Comparison of ENCODE assay signal across 9 mouse cellular contexts in the genomic region with DNA sequence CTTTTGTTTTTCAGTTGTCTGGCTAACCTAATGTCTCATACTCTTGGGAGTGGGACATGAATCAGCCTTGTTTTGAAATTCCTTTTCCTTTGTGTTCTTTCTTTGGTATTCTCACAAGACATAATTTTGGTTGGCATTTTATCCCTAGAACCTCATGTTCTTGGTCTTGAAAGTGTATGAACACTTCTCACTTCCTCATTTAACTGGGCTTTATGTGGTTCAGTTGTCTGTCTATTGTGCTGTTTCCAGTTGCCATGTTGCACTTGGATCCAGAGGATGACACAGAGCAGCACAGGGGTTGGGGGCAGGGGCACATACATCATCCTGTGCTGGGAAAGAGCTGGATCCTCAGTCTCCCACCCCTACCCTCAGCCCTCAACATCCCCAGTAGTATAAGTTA. TPM values are rescaled to one million over a fixed set of nuclear protein-coding genes. Genes with fewer than 3 reads are reported as not detected.
A peak's percentile ranks its signal among the peaks of the same experiment; 100 is the strongest.
DNase-seq lines count a peak whose midpoint lies in the region; ATAC-seq and TF ChIP-seq lines count a peak whose summit lies in the region.
"Had no signal": no experiment of that assay in that cellular context is flagged by ENCODE, and none has a peak within 500 bp of the region (broad histone marks: within the 10 kb centered on the region; RNA-seq: fewer than 3 reads in every experiment).

No protein-coding gene starts in this region.

- H3K27me3 ChIP-seq in kidney, embryonic 14.5 days (ENCODE audit: control insufficient read depth, insufficient read depth, low read length), result no peaks in the 10 kb centered on the region
- no peaks in the 10 kb centered on the region for H3K27me3 ChIP-seq in kidney, adult 2 months (replicated peaks; ENCODE audit: control insufficient read depth, insufficient read depth, low read length)
- peaks cover 19% of the 10 kb centered on the region for H3K27me3 ChIP-seq in hindbrain, embryonic 10.5 days (ENCODE audit: insufficient read depth, poor library complexity, severe bottlenecking)
- peaks cover 6% of the 10 kb centered on the region; the same call in 1 of the 2 replicates for H3K27me3 ChIP-seq in midbrain, embryonic 12.5 days
- H3K27me3 ChIP-seq in thymus, adult 2 months (ENCODE audit: control insufficient read depth, insufficient read depth, low read length), result no peaks in the 10 kb centered on the region
- H3K27me3 ChIP-seq: Patski had no signal

- no peak for TF ChIP-seq CTCF in kidney, adult 2 months (conservative IDR thresholded peaks at IDR 0.05; ENCODE audit: insufficient read depth, insufficient read length, low read depth, low read length)
- TF ChIP-seq CTCF in bone marrow, adult 2 months (IDR thresholded peaks at IDR 0.05; ENCODE audit: control insufficient read depth, insufficient read depth, low read length), result no peak
- no peak for TF ChIP-seq CTCF in thymus, adult 2 months (IDR thresholded peaks at IDR 0.05; ENCODE audit: borderline replicate concordance, control insufficient read depth, extremely low read depth, insufficient read depth, low read length, poor library complexity)

- H3K27ac ChIP-seq in kidney, embryonic 14.5 days (ENCODE audit: low read depth, low read length), result 0 out of 2 replicates have a peak overlapping the region, but pooled peaks have one; percentile 18
- no peak overlapping the region for H3K27ac ChIP-seq in kidney, adult 2 months (ENCODE audit: insufficient read depth, low read depth, low read length)
- peak overlapping the region; percentile 5; the same call in 1 of the 2 replicates for H3K27ac ChIP-seq in bone marrow, adult 2 months (ENCODE audit: control insufficient read depth, insufficient read depth, low read depth, low read length, poor library complexity)
- H3K27ac ChIP-seq in hindbrain, embryonic 10.5 days, result peak overlapping the region; percentile 92
- 0 out of 2 replicates have a peak overlapping the region, but pooled peaks have one; percentile 96 for H3K27ac ChIP-seq in midbrain, embryonic 12.5 days (replicated peaks)
- no peak overlapping the region for H3K27ac ChIP-seq in thymus, adult 2 months (ENCODE audit: control insufficient read depth, insufficient read depth, low read length)

- H3K9ac ChIP-seq in kidney, embryonic 14.5 days (ENCODE audit: low read depth, low read length), result no peak overlapping the region
- peak overlapping the region; percentile 17; the same call in 1 of the 2 replicates for H3K9ac ChIP-seq in midbrain, embryonic 12.5 days (replicated peaks)

- no peak for TF ChIP-seq POLR2A in kidney, adult 2 months (IDR thresholded peaks at IDR 0.05; ENCODE audit: low read depth, low read length)
- TF ChIP-seq POLR2A in bone marrow, adult 2 months (IDR thresholded peaks at IDR 0.05; ENCODE audit: borderline replicate concordance, control insufficient read depth, low read depth, low read length), result no peak
- TF ChIP-seq POLR2A in thymus, adult 2 months (IDR thresholded peaks at IDR 0.05; ENCODE audit: control insufficient read depth, extremely low read depth, insufficient read depth, low read length, poor library complexity), result no peak

- no peak overlapping the region for H3K4me3 ChIP-seq in kidney, embryonic 14.5 days (ENCODE audit: low read length)
- no peak overlapping the region for H3K4me3 ChIP-seq in kidney, adult 2 months (ENCODE audit: insufficient read depth, low read depth, low read length)
- H3K4me3 ChIP-seq in bone marrow, adult 2 months (replicated peaks; ENCODE audit: control insufficient read depth, low read depth, low read length), result peak overlapping the region; percentile 6
- peak overlapping the region; percentile 74 for H3K4me3 ChIP-seq in hindbrain, embryonic 10.5 days
- H3K4me3 ChIP-seq in midbrain, embryonic 12.5 days, result peak overlapping the region; percentile 64
- H3K4me3 ChIP-seq in thymus, adult 2 months (ENCODE audit: control insufficient read depth, insufficient read depth, low read length), result no peak overlapping the region

- H3K36me3 ChIP-seq in kidney, embryonic 14.5 days (ENCODE audit: control insufficient read depth, insufficient read depth, low read length), result no peaks in the 10 kb centered on the region
- H3K36me3 ChIP-seq in kidney, adult 2 months (ENCODE audit: control insufficient read depth, insufficient read depth, low read length), result no peaks in the 10 kb centered on the region
- peaks cover 20% of the 10 kb centered on the region for H3K36me3 ChIP-seq in hindbrain, embryonic 10.5 days
- no peaks in the 10 kb centered on the region for H3K36me3 ChIP-seq in midbrain, embryonic 12.5 days
- no peaks in the 10 kb centered on the region; the same call in 1 of the 2 replicates for H3K36me3 ChIP-seq in thymus, adult 2 months (ENCODE audit: control insufficient read depth, insufficient read depth, low read length)

- H3K4me2 ChIP-seq in kidney, embryonic 14.5 days (replicated peaks; ENCODE audit: low read depth, low read length), result peak overlapping the region; percentile 25
- peak overlapping the region; percentile 76 for H3K4me2 ChIP-seq in midbrain, embryonic 12.5 days (replicated peaks)

- no peaks in the 10 kb centered on the region for H3K9me3 ChIP-seq in kidney, embryonic 14.5 days (ENCODE audit: control insufficient read depth, low read length)
- no peaks in the 10 kb centered on the region for H3K9me3 ChIP-seq in hindbrain, embryonic 10.5 days
- no peaks in the 10 kb centered on the region for H3K9me3 ChIP-seq in midbrain, embryonic 12.5 days

- no peak for DNase-seq in kidney, adult 2 months
- DNase-seq in hindbrain, embryonic 10.5 days (ENCODE audit: low spot score), result no peak
- DNase-seq in right cerebral cortex, postnatal 36 days (ENCODE audit: low spot score in 2 of 2), result no peak
- DNase-seq in kidney, adult 9 months, result no peak
- DNase-seq in thymus, adult 2 months, result no peak

- ATAC-seq in kidney, embryonic 14.5 days (ENCODE audit: low FRiP score, low TSS enrichment), result no peak
- ATAC-seq in midbrain, embryonic 12.5 days (ENCODE audit: low FRiP score, low read depth), result no peak
- ATAC-seq: Patski had no signal

- peaks cover 12% of the 10 kb centered on the region for H3K4me1 ChIP-seq in kidney, embryonic 14.5 days (ENCODE audit: control insufficient read depth, insufficient read depth, low read length)
- no peaks in the 10 kb centered on the region; the same call in 1 of the 2 replicates for H3K4me1 ChIP-seq in kidney, adult 2 months (ENCODE audit: control insufficient read depth, insufficient read depth, low read length)
- peaks cover 5% of the 10 kb centered on the region; the same call in 1 of the 2 replicates for H3K4me1 ChIP-seq in bone marrow, adult 2 months (ENCODE audit: control insufficient read depth, insufficient read depth, low read length)
- peaks cover 29% of the 10 kb centered on the region for H3K4me1 ChIP-seq in hindbrain, embryonic 10.5 days (replicated peaks)
- H3K4me1 ChIP-seq in midbrain, embryonic 12.5 days, result peaks cover 23% of the 10 kb centered on the region
- peaks cover 2% of the 10 kb centered on the region; the same call in 1 of the 2 replicates for H3K4me1 ChIP-seq in thymus, adult 2 months (replicated peaks; ENCODE audit: control insufficient read depth, insufficient read depth, low read length)

RNA-seq across cellular contexts. Expression of a gene that starts 2.1 kb away (rescaled TPM):
- polyA plus RNA-seq in kidney, embryonic 14.5 days (2014; fragmentation: Nextera tagmentation; extraction: Ambion mirVana), result 71.4 and 112 TPM in 2 replicates
- polyA plus RNA-seq in kidney, adult 2 months (2012; rRNA removed), result 43.0 and 66.4 TPM in 2 replicates
- 57.9 and 61.3 TPM in 2 replicates for polyA plus RNA-seq in bone marrow, adult 2 months (2011; ENCODE audit: insufficient read depth, insufficient read length, low replicate concordance, missing spikeins)
- 143 and 167 TPM in 2 replicates for polyA plus RNA-seq in hindbrain, embryonic 10.5 days (2016; fragmentation: Nextera tagmentation; extraction: Ambion mirVana)
- 200 and 204 TPM in 2 replicates for polyA plus RNA-seq in midbrain, embryonic 12.5 days (2016; fragmentation: Nextera tagmentation; extraction: Ambion mirVana)
- polyA plus RNA-seq in thymus, adult 2 months (2012; rRNA removed), result 47.9 and 52.0 TPM in 2 replicates

RNA-seq across cellular contexts. Expression of a gene that starts 31.4 kb away (rescaled TPM):
- 94.4 and 111 TPM in 2 replicates for polyA plus RNA-seq in kidney, embryonic 14.5 days (2014; fragmentation: Nextera tagmentation; extraction: Ambion mirVana)
- polyA plus RNA-seq in kidney, adult 2 months (2012; rRNA removed), result 63.6 and 70.6 TPM in 2 replicates
- polyA plus RNA-seq in bone marrow, adult 2 months (2011; ENCODE audit: insufficient read depth, insufficient read length, low replicate concordance, missing spikeins), result 34.9 and 49.3 TPM in 2 replicates
- polyA plus RNA-seq in hindbrain, embryonic 10.5 days (2016; fragmentation: Nextera tagmentation; extraction: Ambion mirVana), result 119 TPM in 2 replicates
- polyA plus RNA-seq in midbrain, embryonic 12.5 days (2016; fragmentation: Nextera tagmentation; extraction: Ambion mirVana), result 124 and 131 TPM in 2 replicates
- polyA plus RNA-seq in thymus, adult 2 months (2012; rRNA removed), result 89.3 and 107 TPM in 2 replicates

Comparison
In these comparisons a context has a peak if more than half of its experiments do, and no peak if none do; other contexts are left out.
1. H3K27ac ChIP-seq: peak in kidney, embryonic 14.5 days (single experiment), bone marrow, adult 2 months (single experiment), hindbrain, embryonic 10.5 days (single experiment) and midbrain, embryonic 12.5 days (single experiment); none in kidney, adult 2 months (single experiment) and thymus, adult 2 months (single experiment).
2. H3K4me3 ChIP-seq: peak in bone marrow, adult 2 months (single experiment), hindbrain, embryonic 10.5 days (single experiment) and midbrain, embryonic 12.5 days (single experiment); none in kidney, embryonic 14.5 days (single experiment), kidney, adult 2 months (single experiment) and thymus, adult 2 months (single experiment).